Mouse (Mus musculus): Measurements from ENCODE around the gene Fam122b.

DNA sequence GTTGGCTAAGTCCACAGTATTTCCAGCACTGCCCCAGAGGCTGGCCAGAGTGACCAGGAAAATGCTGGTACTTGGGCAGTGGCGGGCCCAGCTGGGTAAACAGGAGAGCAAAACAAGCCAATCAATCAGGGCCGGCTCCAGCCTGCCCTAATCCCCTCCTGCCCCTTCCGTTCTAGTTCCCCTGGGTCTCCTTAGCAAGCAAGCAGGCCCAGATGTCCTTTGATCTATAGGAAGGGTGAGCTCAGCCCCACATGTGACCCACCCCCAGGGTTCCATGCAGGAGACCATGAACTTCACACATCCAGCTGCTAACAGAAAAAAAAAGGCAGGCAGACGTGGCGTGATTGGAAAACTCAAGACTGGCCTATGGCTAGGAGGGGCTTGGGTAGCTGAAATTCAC is 73.2 kb downstream of the Fam122b start:
- TF ChIP-seq TAL1 (IDR thresholded peaks at IDR 0.05; ENCODE audit: low read length) (no peak), GATA1 (IDR thresholded peaks at IDR 0.05; ENCODE audit: low read length) (no peak)

Measured in erythroblast, embryonic 14.5 days (primary cell).